Mouse (Mus musculus): ENCODE results near the gene Dnaaf5.

Gene Dnaaf5

GRCm38 (mm10) chr5:139143890-139144289 is 6.1 kb upstream of the Dnaaf5 start:
- no peak for DNase-seq

- DNase-seq = no peak
Measured at GRCm38 (mm10) chr5:139145726-139146125, 4.3 kb upstream of the Dnaaf5 start.

GRCm38 (mm10) chr5:139146476-139147075 is 3.4 kb upstream of the Dnaaf5 start:
- DNase-seq = no peak

DNA sequence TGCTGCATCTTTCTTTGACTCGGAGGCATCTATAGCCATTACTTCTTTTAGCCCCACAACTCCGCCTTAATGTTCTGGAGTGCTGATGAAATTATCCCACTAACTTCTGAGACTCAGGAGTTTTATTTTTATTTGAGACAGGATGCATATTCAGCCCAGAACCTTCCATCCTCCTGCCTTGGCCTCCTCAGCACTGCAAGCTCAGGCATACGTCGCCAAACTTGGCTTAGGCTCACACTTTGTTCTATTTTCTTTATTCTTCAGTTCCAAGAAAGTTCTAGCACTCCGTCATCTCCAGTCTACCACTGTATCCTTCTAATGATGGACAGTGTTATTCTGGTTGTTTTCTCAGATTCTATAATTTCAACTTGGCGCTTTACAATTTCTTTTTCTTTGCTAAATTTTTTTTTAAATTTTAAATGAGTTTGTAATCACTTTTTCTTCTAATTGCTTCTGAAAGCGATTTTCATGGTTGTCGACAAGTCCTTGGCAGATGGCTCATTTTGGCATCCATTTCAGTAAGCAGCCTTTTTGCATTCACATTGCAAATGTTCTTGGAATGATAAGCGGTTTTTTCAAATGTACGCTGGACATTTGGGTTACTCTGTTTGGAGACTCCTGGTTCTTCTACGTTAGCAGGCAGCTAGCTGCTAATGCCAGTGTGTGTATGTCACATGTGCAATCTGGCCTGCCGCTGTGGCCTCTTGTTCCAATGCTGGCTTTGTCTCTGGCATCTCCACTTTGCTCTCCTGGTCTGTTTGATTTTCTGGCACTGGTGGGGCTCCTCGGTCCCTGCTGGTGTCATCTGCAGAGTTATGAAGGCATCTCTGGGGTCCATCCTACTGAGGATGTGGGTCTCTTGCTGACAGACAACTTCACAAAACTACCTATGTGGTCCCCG is 2.6 kb upstream of the Dnaaf5 start:
- no peak for DNase-seq

DNA sequence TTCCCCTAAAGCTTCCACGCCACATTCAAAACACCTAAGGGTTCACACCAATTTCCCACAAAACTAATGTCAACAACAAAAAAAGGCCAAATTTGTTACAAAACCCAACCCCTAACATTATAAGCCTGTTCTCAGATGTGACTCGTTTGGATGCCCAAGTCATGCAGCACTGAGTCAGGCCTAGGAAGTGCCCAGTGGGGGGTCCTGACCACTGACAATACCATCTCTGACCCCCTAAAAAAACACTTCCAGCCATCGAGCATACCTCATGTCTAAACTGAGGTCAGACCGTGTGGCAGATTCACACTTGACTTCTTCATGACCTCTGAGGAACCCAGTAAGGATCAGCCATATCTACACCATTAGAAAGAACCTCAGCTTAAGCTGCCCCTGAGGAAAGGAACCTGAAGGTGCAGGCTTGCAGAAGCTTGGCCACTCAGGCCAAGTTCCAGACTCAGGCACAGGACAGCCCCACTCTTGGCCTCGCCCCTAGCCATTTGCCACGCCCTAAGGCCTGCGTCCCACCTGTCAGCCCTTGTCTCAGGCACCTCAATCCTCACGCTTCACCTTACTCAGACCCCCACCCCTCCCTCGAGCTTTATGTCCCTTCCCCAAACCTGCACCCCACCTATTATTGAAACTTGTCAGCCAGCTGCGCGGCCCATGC is 884 bp upstream of the Dnaaf5 start:
- no peak for DNase-seq

- DNase-seq = peak; percentile 68
Measured at GRCm38 (mm10) chr5:139150603-139151031, 594 bp downstream of the Dnaaf5 start.

- DNase-seq = peak; percentile 32
Measured at GRCm38 (mm10) chr5:139160899-139161298, 10.9 kb downstream of the Dnaaf5 start.

DNA sequence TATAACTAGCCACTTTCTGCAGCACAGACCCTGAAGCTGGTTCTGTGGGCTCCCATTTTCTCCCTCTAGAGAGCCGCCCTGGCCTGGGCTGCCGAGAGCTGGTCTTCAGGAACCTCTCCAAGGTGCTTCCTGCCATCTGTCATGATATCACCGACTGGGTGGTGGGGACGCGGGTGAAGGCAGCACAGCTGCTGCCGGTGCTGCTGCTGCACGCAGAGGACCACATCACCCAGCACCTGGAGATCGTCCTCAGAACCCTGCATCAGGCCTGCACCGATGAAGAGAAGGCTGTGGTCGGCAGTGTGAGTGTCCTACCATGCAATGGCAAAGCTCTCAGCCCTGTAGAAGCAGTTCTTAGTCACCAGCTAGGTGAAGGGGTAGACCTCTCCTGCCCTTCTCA is 11.6 kb downstream of the Dnaaf5 start:
- peak; percentile 86 for DNase-seq

DNA sequence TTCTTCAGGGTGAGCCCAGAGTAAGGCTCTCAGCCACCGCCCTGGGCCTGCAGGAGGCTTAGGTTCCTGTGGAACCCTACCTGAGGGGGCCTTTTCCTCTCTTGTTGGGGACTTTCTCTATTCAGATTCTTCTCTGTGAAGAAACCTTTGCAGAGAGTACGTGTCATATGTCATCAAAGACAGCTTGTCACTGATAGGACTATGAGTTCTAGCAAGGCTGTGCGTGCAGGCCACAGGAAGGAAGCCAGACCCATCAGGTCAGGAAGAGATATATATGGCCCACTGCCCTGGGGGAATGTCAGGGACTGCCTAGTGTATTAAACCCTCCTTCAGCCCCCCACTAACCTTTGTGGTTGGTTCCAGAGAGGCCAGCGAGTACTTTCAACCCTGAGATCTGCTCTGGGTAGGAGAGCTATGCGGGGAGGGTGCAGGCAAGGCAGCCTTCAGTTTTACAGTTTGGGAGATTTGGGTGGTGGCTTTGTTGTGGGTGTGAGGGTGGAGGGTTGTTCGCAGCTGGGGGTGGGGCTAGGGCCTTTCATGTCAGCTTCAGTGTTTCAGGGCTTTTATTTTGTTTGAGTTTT is 16.8 kb downstream of the Dnaaf5 start:
- DNase-seq = peak; percentile 88

GRCm38 (mm10) chr5:139167548-139167947 is 17.5 kb downstream of the Dnaaf5 start:
- peak; percentile 16 for DNase-seq

DNA sequence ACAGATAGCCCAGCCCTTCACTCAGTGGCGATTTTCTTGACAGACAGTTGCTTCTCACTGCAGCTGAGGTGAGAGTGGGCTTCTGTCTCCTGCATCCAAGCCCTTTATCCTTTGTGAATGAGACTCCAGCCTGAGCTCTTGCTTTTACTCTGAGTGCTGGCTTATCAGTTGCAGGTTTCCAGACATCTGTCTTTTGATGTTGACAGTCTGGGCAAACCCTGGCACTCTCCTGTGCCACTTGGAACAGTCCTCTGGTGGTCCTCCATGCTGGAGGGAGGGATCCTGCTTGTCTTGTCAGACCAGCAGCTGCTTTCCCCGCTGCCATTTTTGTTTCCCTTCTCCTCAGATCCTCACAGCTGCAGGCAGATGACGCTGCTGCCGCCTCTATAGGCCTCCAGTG is 21.9 kb downstream of the Dnaaf5 start:
- DNase-seq = no peak

GRCm38 (mm10) chr5:139174141-139174540 is 24.1 kb downstream of the Dnaaf5 start:
- DNase-seq = no peak

GRCm38 (mm10) chr5:139174556-139175547 is 24.8 kb downstream of the Dnaaf5 start:
- DNase-seq = no peak

DNA sequence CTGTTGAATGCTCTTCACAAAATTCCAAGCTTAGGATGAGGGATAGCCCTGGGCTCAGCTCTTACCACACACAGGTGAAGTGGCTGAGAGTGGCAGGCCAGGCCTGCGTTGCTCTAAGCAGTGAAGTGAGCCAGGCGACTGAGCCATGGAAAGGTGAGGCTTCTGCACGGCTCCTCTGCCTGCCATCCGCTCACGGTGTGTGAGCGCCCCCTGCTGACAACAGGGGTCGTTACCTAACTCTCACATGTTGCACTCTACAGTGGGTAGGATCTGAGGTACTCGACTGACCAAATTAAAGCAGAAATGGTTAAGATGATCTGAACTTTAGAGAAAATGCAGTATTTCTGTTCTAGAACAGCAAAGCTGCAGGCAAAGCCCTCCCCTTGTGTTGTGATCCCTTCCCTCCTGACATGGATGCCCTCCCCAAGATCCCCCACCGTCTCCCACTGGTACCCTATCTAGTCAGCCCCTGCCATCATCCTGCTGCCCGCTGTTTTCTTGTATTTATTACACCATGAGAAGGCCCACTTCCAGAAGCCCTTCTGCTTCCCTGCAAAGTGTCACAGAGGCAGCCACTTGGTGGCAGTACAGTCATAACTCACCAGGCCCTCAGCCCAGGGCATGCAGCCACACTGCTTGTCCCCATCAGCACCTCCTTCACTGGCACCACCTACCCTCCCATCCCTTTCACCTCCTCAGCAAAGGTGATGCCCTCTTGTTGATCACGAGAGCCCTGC is 29.0 kb downstream of the Dnaaf5 start:
- DNase-seq = peak; percentile 88

DNA sequence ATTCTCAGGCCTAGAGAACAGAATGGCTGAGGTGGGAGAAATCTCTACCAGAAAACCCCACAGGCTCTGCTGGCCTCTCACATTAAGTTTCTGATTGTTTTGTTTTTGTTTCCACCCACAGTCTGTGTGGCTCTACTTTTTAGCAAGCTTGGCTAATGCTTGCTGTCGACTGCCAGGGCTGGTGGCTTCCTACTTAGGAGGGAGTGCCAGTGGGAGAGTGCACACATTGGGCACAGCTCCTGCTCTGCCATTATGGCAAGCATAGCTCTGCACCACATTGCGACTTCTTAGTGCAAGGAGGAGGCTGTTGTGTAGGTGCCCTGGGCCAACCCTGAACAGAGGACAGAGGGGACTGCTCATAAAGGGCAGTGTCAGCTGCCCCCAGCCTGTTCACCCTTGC is 33.1 kb downstream of the Dnaaf5 start:
- DNase-seq = no peak

DNA sequence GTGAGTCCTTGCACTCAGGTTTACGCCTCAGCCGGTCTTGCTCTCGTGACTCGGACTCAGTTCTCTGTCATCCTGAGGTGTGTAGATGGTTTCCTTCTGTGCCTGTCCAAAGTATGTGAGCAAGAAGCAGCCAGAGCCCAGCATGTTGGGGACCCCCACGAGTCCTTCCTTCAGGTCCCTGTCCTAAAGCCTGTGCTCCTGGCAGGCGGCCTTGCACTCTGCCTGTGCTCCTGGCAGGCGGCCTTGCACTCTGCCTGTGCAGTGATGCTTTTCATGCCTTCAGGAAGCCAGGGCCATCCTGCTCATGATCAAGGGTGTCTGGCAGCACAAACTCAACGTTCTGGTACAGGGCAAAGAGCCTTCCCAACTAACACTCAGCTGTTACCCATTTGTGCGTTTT is 33.6 kb downstream of the Dnaaf5 start:
- no peak for DNase-seq

DNA sequence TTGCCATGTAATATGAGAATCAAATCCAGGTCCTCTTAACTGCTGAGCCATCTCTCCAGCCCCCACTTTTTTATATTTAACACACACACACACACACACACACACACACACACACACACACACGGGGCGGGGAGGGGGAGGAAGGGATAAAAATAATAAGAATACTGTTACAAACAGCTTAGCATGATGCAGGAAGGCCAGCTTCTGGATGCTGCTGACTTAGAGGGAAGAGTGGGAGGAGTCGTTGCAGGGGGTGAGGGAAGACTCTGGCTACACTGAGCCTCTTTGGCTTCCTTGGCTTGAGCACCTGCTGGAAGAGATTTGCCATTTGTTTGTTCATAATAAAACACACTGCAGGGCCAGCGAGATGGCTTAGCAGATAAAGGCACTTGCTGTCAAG is 34.9 kb downstream of the Dnaaf5 start:
- DNase-seq = no peak

DNA sequence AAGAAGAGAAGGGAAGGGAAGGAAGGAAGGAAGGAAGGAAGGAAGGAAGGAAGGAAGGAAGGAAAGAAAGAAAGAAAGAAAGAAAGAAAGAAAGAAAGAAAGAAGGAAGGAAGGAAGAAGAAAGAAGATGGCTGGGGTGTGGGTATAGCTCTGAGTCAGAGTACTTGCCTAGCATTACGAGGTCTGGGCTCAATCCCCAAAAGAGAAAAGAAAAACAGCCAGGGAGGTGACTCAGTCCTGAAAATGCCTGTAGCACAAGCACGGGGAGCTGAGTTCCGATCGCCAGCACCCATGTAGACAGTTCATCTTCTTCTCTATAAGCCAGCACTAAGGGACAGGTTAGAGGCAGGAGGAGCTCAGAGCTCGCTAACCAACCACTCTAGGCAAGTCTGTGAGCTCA is 39.7 kb downstream of the Dnaaf5 start:
- no peak for DNase-seq

GRCm38 (mm10) chr5:139190958-139191357 is 40.9 kb downstream of the Dnaaf5 start:
- no peak for DNase-seq

DNA sequence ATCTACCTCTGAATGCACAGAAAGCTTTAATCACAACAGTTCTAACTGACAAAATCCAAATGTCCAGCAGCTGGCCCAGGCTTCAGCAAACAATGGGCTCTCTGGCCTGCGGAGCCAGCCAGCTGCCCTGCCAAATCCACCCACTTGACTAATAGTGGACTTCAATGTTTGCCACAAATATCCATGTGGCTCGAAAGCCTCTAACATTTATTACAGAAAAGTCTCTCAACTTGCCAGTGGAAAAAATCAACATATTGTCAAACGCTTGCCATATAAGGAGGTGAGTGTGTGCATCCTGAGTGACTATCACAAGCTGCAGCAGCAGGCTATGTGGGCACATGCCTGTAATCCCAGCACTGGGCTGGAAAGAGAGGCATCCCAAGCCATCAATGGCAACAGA is 48.8 kb downstream of the Dnaaf5 start:
- DNase-seq = no peak

DNA sequence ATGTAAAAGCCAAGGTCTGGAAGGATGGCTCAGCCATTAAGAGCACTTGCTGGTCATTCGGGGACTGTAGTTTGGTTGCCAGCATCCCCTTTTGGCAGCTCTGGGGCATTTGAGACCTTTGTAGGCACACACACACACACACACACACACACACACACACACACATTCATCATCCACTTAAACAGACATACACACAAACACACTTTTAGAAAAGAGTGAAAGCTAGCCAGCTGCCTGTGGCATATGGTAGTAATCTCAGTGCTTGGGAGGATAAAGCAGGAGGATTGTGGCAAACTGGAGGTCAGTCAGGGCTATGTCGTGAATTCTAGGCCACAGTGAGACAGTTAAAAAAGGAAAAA is 49.6 kb downstream of the Dnaaf5 start:
- DNase-seq = no peak
